Mouse (Mus musculus) C2C12 (cell line): ENCODE data around the gene Gm21885. TPM values are rescaled to one million over a fixed set of nuclear protein-coding genes. Genes with fewer than 3 reads are reported as not detected.
A peak's percentile ranks its signal among the peaks of the same experiment; 100 is the strongest.

Source experiments
- H3K27me3 ChIP-seq: one replicate; pipeline ENCODE4 v1.6.1; 2011; ENCODE audit not compliant: control insufficient read depth, insufficient read depth, insufficient read length
- H3K36me3 ChIP-seq: one replicate; pipeline ENCODE4 v1.6.1; 2011; ENCODE audit not compliant: control insufficient read depth, insufficient read depth
- H3K4me3 ChIP-seq: one replicate; pipeline ENCODE4 v1.5.1; 2011; ENCODE audit warnings: mild to moderate bottlenecking, control low read depth; ENCODE audit not compliant: poor library complexity, insufficient read depth, severe bottlenecking
- H3K79me2 ChIP-seq: one replicate; pipeline ENCODE4 v1.6.1; 2011; ENCODE audit not compliant: control insufficient read depth, insufficient read depth
- H3K79me3 ChIP-seq: one replicate; pipeline ENCODE4 v1.6.1; 2011; ENCODE audit warnings: low read depth, control low read depth
- H3ac ChIP-seq: one replicate; pipeline ENCODE3; 2011; ENCODE audit warnings: low read depth; ENCODE audit not compliant: control insufficient read depth, insufficient read length
- CTCF ChIP-seq: IDR thresholded peaks from one replicate; pipeline ENCODE4 v1.5.1; 2011; ENCODE audit not compliant: control insufficient read depth, insufficient read depth, insufficient read length
- MYOD1 ChIP-seq: IDR thresholded peaks from one replicate; pipeline ENCODE4 v1.6.1; 2011; ENCODE audit warnings: low read depth; ENCODE audit not compliant: control insufficient read depth, insufficient read length
- polyA plus RNA-seq: library from polyadenylated mRNA; unstranded; fragments of >200 nt; fragmentation: generic; extraction: Trizol; gene quantifications from one replicate; pipeline ENCODE4 v1.2.1, GENCODE M21; 2012; ENCODE audit warnings: missing spikeins

The Gm21885 gene
- polyA plus RNA-seq, 1 experiment = not detected

DNA sequence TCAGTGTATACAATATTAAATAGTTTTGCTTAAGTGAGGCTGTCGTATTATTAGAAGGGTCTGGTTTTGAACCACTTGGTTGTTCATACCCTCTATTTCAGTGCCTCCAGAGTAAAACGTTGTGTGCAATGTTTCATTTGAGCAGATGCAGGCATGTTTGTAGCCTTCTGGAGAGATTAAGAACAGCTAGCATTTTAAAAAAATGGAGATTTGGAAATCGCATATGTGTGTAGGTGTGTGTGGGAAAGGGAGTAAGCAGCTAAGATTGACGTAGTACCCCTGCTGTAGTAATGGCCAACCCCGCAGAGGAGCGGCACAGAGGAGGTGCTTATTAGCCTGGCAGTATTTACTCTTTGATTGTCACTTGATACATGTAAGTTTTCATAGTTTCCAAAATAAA lies 51.1 kb downstream of the Gm21885 start:
- peaks cover 60% of the 10 kb centered on the region for H3K79me2 ChIP-seq
- H3K4me3 ChIP-seq = no peak overlapping the region
- no peaks in the 10 kb centered on the region for H3K27me3 ChIP-seq
- TF ChIP-seq MYOD1 (no peak), CTCF (no peak)
- peaks cover 29% of the 10 kb centered on the region for H3K36me3 ChIP-seq
- H3K79me3 ChIP-seq = peaks cover 22% of the 10 kb centered on the region
- no peak overlapping the region for H3ac ChIP-seq

DNA sequence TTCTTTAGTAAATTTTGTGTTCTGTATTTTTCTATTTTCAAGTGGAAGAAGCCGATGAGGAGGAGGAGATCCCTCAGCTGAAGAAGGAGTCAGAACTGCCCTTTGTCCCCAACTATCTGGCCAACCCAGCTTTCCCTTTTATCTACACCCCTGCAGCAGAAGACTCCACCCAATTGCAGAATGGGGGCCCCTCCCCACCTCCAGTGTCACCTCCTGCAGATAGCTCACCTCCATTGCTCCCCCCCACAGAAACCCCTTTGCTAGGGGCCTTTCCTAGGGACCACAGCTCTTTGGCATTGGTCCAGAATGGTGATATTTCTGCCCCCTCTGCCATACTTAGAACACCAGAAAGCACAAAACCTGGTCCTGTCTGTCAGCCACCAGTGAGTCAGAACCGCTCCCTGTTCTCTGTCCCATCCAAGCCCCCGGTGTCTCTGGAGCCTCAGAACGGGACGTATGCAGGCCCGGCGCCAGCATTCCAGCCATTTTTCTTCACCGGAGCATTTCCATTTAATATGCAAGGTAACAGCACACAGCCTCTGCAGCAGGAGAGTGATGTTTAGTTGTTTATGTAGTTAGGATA lies 52.8 kb downstream of the Gm21885 start:
- Histone ChIP-seq H3K79me2 (peaks cover 45% of the 10 kb centered on the region), H3K36me3 (peaks cover 46% of the 10 kb centered on the region), H3K79me3 (peaks cover 22% of the 10 kb centered on the region), H3K4me3 (no peak overlapping the region), H3ac (no peak overlapping the region), H3K27me3 (no peaks in the 10 kb centered on the region)
- TF ChIP-seq MYOD1 (peak; percentile 93), CTCF (no peak)

Other genes with a start within 250 kb of the Gm21885 start
- 10.7 TPM for gene Tob1, start 70.4 kb upstream of the Gm21885 start, polyA plus RNA-seq
- 0.04 TPM for gene Wfikkn2, start 35.9 kb upstream of the Gm21885 start, polyA plus RNA-seq
- 21.3 TPM for gene Luc7l3, start 40.1 kb downstream of the Gm21885 start, polyA plus RNA-seq
- gene Ankrd40, start 46.1 kb downstream of the Gm21885 start, polyA plus RNA-seq = 66.9 TPM
- 0.41 TPM for gene Abcc3, start 111.1 kb downstream of the Gm21885 start, polyA plus RNA-seq
- 0.04 TPM for gene Cacna1g, start 192.3 kb downstream of the Gm21885 start, polyA plus RNA-seq
- gene Spata20, start 204.3 kb downstream of the Gm21885 start, polyA plus RNA-seq = not detected
- 0.25 TPM for gene Epn3, start 218.1 kb downstream of the Gm21885 start, polyA plus RNA-seq
- gene Mycbpap, start 239.9 kb downstream of the Gm21885 start, polyA plus RNA-seq = not detected